Mouse (Mus musculus) kidney, adult 2 months (tissue): ENCODE measurements around the gene Odf4. TPM values are rescaled to one million over a fixed set of nuclear protein-coding genes. Genes with fewer than 3 reads are reported as not detected.

ENCODE experiments used
- DNase-seq: peaks from one replicate; pipeline ENCODE4 v3.0.0; 2021
- H3K27ac ChIP-seq: fragments of 200-500 bp; 2 replicates; pipeline ENCODE4 v1.5.1; 2012; ENCODE audit warnings: low read depth, low read length, control low read depth, inconsistent platforms; ENCODE audit not compliant: insufficient read depth
- H3K27me3 ChIP-seq: fragments of 200-500 bp; replicated peaks from 2 replicates; pipeline ENCODE4 v1.6.1; 2012; ENCODE audit warnings: mild to moderate bottlenecking, moderate library complexity, low read length, inconsistent platforms; ENCODE audit not compliant: control insufficient read depth, insufficient read depth
- H3K36me3 ChIP-seq: fragments of 200-500 bp; 2 replicates; pipeline ENCODE4 v1.6.1; 2012; ENCODE audit warnings: mild to moderate bottlenecking, moderate library complexity, low read length, inconsistent platforms; ENCODE audit not compliant: control insufficient read depth, insufficient read depth
- H3K4me1 ChIP-seq: fragments of 200-500 bp; 2 replicates; pipeline ENCODE4 v1.6.1; 2011; ENCODE audit warnings: low read length; ENCODE audit not compliant: control insufficient read depth, insufficient read depth
- H3K4me3 ChIP-seq: fragments of 200-500 bp; 2 replicates; pipeline ENCODE4 v1.5.1; 2011; ENCODE audit warnings: mild to moderate bottlenecking, low read depth, low read length, control low read depth; ENCODE audit not compliant: insufficient read depth
- CTCF ChIP-seq: fragments of 200-500 bp; conservative IDR thresholded peaks from 2 replicates; pipeline ENCODE4 v1.5.1; 2011; ENCODE audit warnings: low read depth, mild to moderate bottlenecking, control low read depth, low read length, moderate library complexity, mixed read lengths; ENCODE audit not compliant: insufficient read depth, insufficient read length
- POLR2A ChIP-seq: fragments of 200-500 bp; IDR thresholded peaks from one replicate; pipeline ENCODE4 v1.6.1; 2011; ENCODE audit warnings: low read depth, low read length, control low read depth
- WGBS: fragments of 180-500 bp; shearing (Covaris S2); methylation state at CpG from one replicate; pipeline ENCODE4 v1.1.7; 2018; 5-methylcytosine and 5-hydroxymethylcytosine counted together
- polyA plus RNA-seq: library from polyadenylated mRNA; depleted of rRNA; stranded (reverse); fragments of >200 nt; gene quantifications from 2 replicates; pipeline ENCODE4 v1.2.3, GENCODE M21; 2012

The Odf4 gene
- polyA plus RNA-seq, 1 experiment, result 0.33 TPM

- no peaks in the 10 kb centered on the region for H3K4me1 ChIP-seq
- DNase-seq, result no peak
- no peak overlapping the region for H3K27ac ChIP-seq
These were observed 24.5 kb downstream of the Odf4 start for GRCm38 (mm10) chr11:68902367-68902766.

GRCm38 (mm10) chr11:68902047-68902364 is 24.9 kb downstream of the Odf4 start:
- TF ChIP-seq CTCF (no peak), POLR2A (no peak)
- WGBS, result 1% methylated on average over 10 of the region's 10 CpGs
- peaks cover 11% of the 10 kb centered on the region for H3K36me3 ChIP-seq
- no peak for DNase-seq
- no peaks in the 10 kb centered on the region for H3K27me3 ChIP-seq
- peak overlapping the region; percentile 98 for H3K4me3 ChIP-seq
- H3K4me1 ChIP-seq, result no peaks in the 10 kb centered on the region
- H3K27ac ChIP-seq, result peak overlapping the region; percentile 83

More at GRCm38 (mm10) chr11:68902367-68902766, 24.5 kb downstream of the Odf4 start:
- TF ChIP-seq CTCF (no peak), POLR2A (no peak)
- Histone ChIP-seq H3K4me3 (peak overlapping the region; percentile 98), H3K36me3 (peaks cover 11% of the 10 kb centered on the region), H3K27me3 (no peaks in the 10 kb centered on the region)
- 3% methylated on average over 11 of the region's 11 CpGs for WGBS

- H3K27me3 ChIP-seq, result no peaks in the 10 kb centered on the region
- peak within 1 kb of the TSS; percentile 98 for H3K4me3 ChIP-seq
- WGBS, result under 1% methylated on average over 52 of the region's 52 CpGs
- peaks cover 11% of the 10 kb centered on the region for H3K36me3 ChIP-seq
- DNase-seq, result peak; percentile 99
- no peaks in the 10 kb centered on the region for H3K4me1 ChIP-seq
- TF ChIP-seq CTCF (peak; percentile 97; the same call in 1 of the 2 replicates), POLR2A (peak; percentile 73)
- H3K27ac ChIP-seq, result peak within 1 kb of the TSS; percentile 83
These were observed 25.4 kb downstream of the Odf4 start, which contains the start of gene Rpl26 for GRCm38 (mm10) chr11:68901351-68902046. Gene Rpl26 (plus strand): TSS chr11:68901583.

GRCm38 (mm10) chr11:68900519-68901350 is 26.1 kb downstream of the Odf4 start:
- H3K27ac ChIP-seq, result no peak overlapping the region
- no peaks in the 10 kb centered on the region for H3K27me3 ChIP-seq
- H3K36me3 ChIP-seq, result peaks cover 11% of the 10 kb centered on the region
- TF ChIP-seq CTCF (no peak), POLR2A (no peak)
- peak overlapping the region; percentile 49 for H3K4me3 ChIP-seq
- no peak for DNase-seq
- no peaks in the 10 kb centered on the region for H3K4me1 ChIP-seq
- WGBS, result 28% methylated on average over 31 of the region's 31 CpGs

- TF ChIP-seq CTCF (no peak), POLR2A (no peak)
- H3K27ac ChIP-seq, result no peak overlapping the region
- no peaks in the 10 kb centered on the region for H3K4me1 ChIP-seq
- no peak for DNase-seq
- no peaks in the 10 kb centered on the region for H3K27me3 ChIP-seq
- no peak overlapping the region for H3K4me3 ChIP-seq
- H3K36me3 ChIP-seq, result peaks cover 10% of the 10 kb centered on the region
- WGBS, result 79% methylated on average over 8 of the region's 8 CpGs
These were observed 27.1 kb downstream of the Odf4 start for GRCm38 (mm10) chr11:68899815-68900214.

- no peak for TF ChIP-seq POLR2A
- no peak for TF ChIP-seq CTCF
- WGBS, result 87% methylated on average over 6 of the region's 6 CpGs
- Histone ChIP-seq H3K27me3 (no peaks in the 10 kb centered on the region), H3K27ac (no peak overlapping the region), H3K4me3 (no peak overlapping the region), H3K36me3 (peaks cover 5% of the 10 kb centered on the region; the same call in 1 of the 2 replicates), H3K4me1 (no peaks in the 10 kb centered on the region)
- no peak for DNase-seq
These were observed 28.1 kb downstream of the Odf4 start for GRCm38 (mm10) chr11:68898790-68899189.

- Histone ChIP-seq H3K27ac (no peak overlapping the region), H3K27me3 (no peaks in the 10 kb centered on the region), H3K4me3 (no peak overlapping the region), H3K36me3 (no peaks in the 10 kb centered on the region), H3K4me1 (no peaks in the 10 kb centered on the region)
- no peak for TF ChIP-seq POLR2A
- no peak for TF ChIP-seq CTCF
- WGBS, result 58% methylated on average over 6 of the region's 6 CpGs
- DNase-seq, result no peak
These were observed 29.0 kb downstream of the Odf4 start for GRCm38 (mm10) chr11:68897838-68898237.
